Mouse (Mus musculus) adrenal gland, postnatal 25 days (tissue): Measurements from ENCODE around the gene Bloc1s1. TPM values are rescaled to one million over a fixed set of nuclear protein-coding genes. Genes with fewer than 3 reads are reported as not detected.
A peak's percentile ranks its signal among the peaks of the same experiment; 100 is the strongest.

Experiments used
- DNase-seq: peaks from one replicate; pipeline ENCODE4 v3.0.0; 2021; ENCODE audit warnings: mixed read lengths
- total RNA-seq: library from RNA; stranded (reverse); gene quantifications from 2 replicates; pipeline ENCODE4 v1.2.3, GENCODE M21; 2021

Bloc1s1 gene
- total RNA-seq, 1 experiment from 2014 or later = 195 TPM

DNA sequence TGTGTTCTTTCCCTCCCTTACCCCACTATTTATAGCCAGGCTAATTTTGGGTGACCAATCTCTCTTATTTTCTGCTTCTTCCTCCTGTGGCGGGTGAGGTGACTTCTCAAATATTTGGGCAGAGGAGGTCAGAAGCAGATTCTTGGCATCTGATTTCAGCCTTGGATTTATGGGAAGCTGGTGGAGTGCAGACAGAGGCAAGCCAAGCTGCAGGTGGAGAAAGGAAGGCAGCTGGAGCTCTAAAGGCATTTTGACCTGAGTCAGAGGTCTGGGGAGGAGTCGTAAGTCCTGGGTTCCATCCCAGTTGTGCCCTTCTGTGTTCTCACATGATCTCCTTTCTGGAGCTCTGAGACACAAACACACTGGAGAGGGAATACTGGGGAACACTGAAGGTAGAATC is 7.6 kb upstream of the Bloc1s1 start:
- DNase-seq = no peak

GRCm38 (mm10) chr10:128929638-128930378 is 6.0 kb upstream of the Bloc1s1 start:
- DNase-seq = no peak

DNA sequence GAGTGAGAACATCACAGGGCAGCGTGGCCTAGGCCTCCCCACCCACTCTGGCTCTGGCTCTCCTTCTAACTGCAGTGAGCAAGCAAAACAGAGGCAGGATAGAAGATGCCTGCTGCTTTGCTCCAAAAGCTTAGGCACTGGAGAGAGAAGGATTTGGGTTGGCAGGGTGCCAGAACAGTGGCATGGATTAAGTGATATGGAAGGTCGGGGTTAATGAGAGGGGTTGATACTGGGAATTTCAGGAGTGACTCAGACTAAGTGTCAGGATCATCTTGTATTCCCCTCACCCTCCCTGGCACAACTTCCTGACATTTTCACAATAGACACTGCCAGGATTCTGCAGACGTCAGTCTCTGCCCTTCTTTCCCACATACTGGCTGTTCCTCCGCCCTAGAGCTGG is 4.5 kb upstream of the Bloc1s1 start:
- DNase-seq = no peak

DNA sequence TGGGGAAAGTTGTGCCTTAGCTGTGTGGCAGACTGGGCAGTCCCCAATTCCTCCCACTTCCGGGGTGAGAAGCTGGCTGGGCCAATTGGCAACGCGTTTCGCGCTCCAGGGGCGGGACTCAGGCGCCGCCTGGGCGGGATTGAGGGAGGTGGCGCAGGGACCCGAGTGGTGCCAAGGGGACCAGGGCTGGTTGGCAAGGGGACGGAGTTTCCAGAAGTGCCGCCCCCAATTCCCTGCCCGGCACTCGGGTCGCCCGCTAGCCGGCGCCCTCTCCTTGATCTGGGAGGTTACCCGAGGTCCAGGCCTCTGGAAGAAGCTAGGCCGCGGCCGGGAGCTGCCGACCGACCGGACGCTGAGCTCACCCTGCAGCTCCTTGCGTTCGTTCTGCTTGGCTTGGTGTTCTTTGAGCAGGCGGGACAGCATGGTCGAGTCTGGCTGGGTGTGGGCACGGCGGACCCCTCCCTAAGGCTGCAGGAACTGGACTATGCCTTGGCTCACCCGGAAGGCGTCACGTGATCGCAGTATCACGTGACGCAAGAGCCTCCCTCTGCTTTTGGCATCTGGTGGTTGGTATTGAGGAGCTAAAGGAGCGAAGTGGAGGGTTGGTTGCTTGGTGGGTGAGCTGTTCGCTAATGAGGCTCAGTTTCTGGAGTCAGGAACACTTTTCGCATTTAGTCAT is 683 bp downstream of the Bloc1s1 start:
- peak; percentile 98 for DNase-seq

- no peak for DNase-seq
Measured at GRCm38 (mm10) chr10:128922822-128923012, 1.1 kb downstream of the Bloc1s1 start, which contains the start of gene Rdh5. Rdh5 (minus strand) TSS chr10:128922888.

DNA sequence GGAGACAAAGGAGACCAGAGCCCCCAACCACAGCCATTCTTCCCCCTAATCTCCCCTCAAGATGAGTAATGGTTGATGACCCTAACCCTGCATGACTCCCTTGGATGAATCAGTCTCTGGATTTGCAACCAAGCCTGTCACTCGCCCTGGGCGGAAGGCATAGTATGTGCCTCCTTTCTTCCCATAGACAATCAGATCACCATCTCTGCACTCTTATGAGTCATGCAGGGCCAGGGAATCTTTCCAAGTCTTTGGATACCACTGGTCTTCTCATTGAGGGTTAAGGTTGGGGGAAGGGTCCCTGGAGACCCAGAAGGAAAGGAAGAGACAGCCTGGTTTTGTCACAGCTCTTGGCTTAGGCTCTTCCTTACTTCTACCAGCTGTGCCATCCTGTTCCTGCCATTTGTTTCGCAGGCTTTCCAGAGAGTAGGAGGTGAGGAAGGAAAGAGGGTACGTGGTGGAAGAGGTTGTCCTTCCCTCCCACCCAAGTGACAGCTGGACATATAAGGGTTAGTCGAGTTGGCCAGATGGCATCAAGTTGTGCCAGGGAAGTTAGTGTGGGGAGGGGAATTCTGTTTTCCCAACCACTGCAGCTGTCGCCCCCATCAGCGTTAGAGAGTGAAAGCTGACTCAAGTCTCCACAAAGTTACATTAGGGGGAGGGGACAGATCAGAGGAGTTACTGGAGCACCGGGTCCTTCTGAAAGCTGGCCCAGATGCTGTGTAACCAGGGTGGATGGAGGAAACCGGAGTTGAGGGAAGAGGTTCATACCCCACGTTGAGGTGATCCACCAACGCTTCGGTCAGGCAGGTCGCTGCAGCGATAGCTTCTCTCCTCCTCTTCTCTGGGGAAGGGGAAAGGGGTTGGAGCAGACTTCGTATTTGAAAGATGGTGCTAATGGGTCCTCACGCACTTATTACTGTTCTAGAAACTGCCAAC is 1.7 kb downstream of the Bloc1s1 start:
- peak; percentile 50 for DNase-seq

GRCm38 (mm10) chr10:128921251-128921650 is 2.6 kb downstream of the Bloc1s1 start:
- no peak for DNase-seq

DNA sequence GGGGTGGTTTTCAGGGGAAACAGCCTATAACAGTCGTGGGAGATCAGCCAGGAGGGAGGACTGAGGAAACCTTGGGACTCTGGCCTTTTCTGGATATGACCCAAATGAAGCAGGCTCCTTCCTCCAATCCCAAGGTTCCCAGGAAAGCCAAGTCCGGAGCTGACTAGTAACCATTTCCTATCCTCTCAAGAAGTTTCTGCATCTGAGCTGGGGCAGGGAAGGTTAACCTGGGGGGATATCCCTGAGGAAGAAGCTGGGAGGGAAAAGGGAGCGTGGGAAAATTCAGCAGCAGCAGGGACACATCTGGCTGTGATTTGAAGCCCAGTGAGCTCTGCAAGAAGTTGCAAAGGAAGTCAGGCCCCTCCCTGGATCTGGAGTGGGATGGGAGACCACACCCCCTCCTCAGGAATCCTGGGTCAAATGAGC is 3.1 kb downstream of the Bloc1s1 start:
- DNase-seq = no peak

DNA sequence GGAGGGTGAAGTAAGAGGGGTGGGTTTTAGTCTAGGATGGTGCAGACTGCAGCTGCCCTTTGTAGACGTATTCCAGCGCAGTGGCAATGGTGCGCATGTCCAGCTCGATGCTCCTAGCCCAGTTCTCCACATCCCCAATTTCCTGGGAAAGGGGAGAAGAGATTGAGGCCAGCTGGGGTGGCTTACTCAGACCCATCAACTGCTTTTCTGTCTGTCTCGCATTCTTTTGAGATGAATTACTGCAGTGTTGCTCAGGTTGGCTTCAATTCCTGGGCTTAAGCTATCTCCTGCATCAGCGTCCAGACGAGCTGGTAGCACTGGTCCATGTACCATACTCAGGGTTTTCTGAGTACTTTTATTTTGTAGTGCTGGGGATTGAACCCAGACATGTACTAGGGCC is 3.9 kb downstream of the Bloc1s1 start:
- DNase-seq = no peak

DNA sequence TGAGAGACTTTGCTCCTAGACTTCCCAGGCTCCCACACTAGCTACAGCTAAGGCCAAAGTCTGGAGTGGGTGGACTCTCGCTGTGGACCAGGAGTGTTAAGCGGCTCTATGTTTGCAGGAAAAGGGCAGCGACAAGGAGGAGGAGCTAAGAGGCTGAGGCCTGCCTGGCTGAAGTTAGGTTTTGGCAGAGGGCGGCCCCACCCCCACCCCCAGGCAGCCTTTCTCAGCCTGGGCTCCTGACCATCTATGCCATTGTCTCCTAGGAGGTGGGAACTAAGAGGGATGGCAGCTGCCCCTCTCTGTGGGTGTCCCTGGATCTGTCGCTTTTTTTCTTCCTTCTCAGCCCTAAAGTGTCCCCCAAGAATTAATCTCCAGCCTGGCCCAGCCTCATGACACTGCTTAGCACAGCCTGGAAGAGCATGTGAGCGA is 4.6 kb downstream of the Bloc1s1 start:
- DNase-seq = no peak

DNA sequence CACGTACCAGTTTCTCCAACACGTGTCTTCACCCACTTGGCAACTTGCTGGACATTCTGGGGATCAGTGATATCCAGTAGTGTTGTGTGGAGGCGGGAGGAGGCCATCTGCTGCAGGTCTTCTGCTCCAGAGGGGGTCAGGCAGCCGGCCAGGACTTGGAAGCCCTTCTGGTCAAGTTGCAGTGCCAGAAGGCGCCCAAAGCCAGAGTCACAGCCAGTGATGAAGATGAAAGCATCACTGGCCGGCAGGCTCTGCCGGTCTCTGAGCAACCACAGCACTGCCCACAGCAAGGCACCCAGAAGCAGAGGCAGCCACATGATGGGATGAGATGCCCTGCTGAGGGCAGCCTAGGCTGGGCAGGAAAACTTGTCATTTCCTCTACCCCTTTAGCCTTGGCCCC is 5.6 kb downstream of the Bloc1s1 start:
- DNase-seq = peak; percentile 47

GRCm38 (mm10) chr10:128917400-128917799 is 6.4 kb downstream of the Bloc1s1 start:
- DNase-seq = no peak

DNA sequence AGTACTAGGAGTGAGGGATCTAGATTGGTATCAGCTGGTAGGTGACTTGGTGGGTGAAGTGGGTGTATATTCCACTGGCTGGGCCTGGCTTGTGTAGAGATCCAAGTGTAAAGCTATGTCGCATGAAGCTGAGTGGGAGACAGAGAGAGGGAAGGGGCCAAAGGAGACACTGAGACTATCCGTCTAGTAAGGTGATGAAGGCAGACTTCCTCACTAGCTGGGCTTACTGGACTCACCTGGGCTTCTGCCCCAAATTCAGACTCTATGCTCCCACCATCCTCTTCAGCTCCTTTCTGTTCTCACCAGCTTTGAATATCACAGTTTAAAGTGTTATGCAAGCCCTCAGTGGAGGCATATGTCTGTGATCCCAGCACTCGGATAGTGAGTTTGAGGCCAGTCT is 7.2 kb downstream of the Bloc1s1 start:
- no peak for DNase-seq

GRCm38 (mm10) chr10:128915550-128915949 is 8.3 kb downstream of the Bloc1s1 start:
- DNase-seq = no peak

DNA sequence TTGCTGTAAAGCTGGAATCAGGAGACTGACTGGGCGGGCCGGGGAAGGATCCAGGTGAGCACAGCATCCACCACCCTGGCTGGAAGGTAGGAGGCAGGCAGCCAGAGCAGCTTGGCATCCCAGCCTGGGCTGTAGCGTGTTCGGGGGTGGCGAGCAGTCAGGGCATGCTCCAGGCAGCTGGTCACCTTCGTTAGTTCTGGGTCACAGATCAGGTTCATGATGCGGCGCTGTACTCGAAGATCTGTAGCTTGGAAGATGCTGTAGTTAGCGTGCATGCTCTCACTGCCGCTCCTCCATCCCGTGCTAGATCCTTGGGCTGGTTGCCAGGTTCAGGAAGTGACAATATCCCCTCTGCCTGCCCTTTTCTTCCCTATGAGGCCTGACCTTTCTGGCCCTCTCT is 10.1 kb downstream of the Bloc1s1 start:
- no peak for DNase-seq

GRCm38 (mm10) chr10:128913219-128913618 is 10.6 kb downstream of the Bloc1s1 start:
- DNase-seq = peak; percentile 89

GRCm38 (mm10) chr10:128912791-128913190 is 11.0 kb downstream of the Bloc1s1 start:
- DNase-seq = no peak

DNA sequence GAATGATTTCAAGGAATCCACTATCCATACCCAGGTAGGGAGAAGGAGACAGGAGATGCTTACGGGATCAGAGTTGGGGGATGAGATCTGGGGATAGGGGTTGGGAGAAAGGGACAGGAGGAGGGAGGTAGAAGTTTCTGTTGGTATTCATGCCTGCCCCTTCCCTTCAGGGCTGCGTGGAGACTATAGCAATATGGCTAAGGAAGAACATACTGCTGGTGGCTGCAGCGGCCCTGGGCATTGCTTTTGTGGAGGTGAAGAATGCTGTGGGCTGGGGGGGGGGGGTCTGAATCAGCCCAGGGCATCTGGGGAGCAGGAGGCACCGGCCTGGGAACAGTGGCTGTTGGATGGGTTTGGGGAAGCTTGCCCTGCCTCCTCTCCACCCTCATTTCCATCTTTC is 11.6 kb downstream of the Bloc1s1 start:
- no peak for DNase-seq

DNA sequence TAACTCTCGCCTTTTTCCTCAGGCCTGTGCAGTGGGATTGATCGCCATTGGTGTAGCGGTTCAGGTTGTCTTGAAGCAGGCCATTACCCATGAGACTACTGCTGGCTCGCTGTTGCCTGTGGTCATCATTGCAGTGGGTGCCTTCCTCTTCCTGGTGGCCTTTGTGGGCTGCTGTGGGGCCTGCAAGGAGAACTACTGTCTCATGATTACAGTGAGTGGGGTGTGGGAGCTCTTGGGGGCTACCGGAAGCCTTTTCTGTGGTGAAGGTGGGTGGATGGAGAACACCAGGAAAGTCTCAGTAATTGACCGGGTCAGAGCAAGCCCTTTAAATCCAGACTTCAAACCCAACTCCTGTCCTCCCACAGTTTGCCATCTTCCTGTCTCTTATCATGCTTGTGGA is 12.4 kb downstream of the Bloc1s1 start:
- no peak for DNase-seq

DNA sequence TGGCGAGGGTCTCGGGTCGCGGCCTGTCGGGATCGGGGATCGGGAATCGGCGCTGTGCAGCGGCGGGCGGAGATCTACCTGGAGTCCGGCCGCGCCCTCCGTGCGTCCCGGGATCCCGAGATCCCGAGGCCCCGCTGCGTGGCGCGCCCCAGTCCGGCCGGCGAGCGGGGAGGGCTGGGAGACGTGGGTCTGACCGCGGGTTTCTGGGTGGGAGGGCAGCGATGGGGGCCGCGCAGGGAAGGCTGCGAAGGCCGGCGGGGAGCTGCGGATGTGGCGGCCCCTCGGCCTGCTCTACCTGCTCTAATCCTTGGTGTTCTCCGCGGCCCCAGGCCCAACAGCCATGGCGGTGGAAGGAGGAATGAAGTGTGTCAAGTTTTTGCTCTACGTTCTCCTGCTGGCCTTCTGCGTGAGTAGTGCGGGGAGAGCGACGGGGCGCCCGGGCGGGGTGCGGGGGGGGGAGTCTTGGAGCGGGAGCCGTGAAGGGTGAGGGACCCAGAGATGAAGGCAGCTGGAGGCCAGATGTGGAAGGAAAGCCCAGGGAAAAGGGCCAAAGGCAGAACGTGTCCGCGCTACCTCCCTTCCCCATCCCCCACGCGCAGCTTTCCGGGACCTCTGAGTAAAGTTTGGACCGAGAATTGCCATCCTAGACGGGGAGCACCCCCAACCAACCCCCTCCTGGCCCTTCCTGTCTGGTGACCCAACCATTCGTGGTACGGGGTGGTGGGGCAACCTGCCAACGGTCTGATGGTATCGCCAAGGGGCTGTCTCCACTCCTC is 13.6 kb downstream of the Bloc1s1 start:
- peak; percentile 64 for DNase-seq

- DNase-seq = peak; percentile 90
Measured at GRCm38 (mm10) chr10:128909567-128910028, 14.2 kb downstream of the Bloc1s1 start.

DNA sequence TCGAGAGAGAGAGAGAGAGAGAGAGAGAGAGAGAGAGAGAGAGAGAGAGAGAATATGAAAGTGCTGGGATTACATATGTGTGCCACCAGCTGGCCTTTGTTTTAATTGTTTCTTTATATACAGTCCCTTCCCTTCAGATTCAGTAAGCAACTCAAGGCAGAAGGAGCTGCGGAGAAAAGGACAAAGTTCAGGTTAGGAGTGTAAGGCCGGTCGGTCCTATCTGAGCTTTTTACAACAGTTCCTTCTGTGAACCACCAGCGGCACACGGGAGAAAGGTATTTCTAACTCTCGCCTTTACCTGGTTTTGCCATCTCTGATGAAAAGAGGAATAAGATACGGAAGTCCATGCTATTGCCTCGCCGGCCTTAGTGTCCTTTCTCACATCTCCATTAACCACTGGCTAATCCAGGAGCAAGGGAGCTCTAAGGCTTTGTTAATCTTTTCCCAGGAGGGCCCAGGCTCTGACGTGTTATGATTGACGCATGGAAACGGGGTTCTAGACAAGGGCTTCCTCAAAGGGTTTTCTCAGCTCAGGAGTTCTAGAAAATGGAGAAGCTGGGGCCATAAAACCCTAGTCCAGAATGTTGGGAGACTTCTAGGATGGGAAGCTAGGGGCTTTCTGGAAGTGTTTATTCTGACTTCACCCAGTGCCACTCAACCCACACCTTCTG is 14.9 kb downstream of the Bloc1s1 start:
- no peak for DNase-seq
